Mouse (Mus musculus): ENCODE measurements around the gene Chchd5.

GRCm38 (mm10) chr2:129175636-129176035, 46.1 kb downstream of the Chchd5 start:
- TF ChIP-seq CTCF (IDR thresholded peaks at IDR 0.05; ENCODE audit: low read depth) (no peak), EP300 (IDR thresholded peaks at IDR 0.05; ENCODE audit: low read depth) (no peak)

All from liver, postnatal 0 days (tissue).